Mouse (Mus musculus): ENCODE data around the gene Tmed11.
"Not testable (repeated sequence)": the region's sequence is repeated elsewhere in the genome, so short reads cannot be mapped to it uniquely, and the experiment has no call there.

Tmed11 gene

GRCm38 (mm10) chr5:108795263-108795662, at the start of gene Tmed11:
Tmed11 (minus strand) TSS chr5:108795363.
- in situ Hi-C loops (cut with MboI, MseI): not testable (repeated sequence)

- in situ Hi-C loops (cut with MboI, MseI): no loop called here
These were observed 41.0 kb upstream of the Tmed11 start for GRCm38 (mm10) chr5:108836156-108836555.

- in situ Hi-C loops (cut with MboI, MseI): no loop called here
These were observed 28.1 kb upstream of the Tmed11 start for GRCm38 (mm10) chr5:108823276-108823675.

- in situ Hi-C loops (cut with MboI, MseI): loop anchor here (5.0 kb wide), 1 partner anchor 44 kb away; the partner anchor contains the start of gene Vmn2r9
These were observed 13.6 kb upstream of the Tmed11 start, which contains the start of gene Vmn2r8 for GRCm38 (mm10) chr5:108808750-108809149. Vmn2r8 (minus strand) TSS chr5:108808850.

- in situ Hi-C loops (cut with MboI, MseI): no loop called here
These were observed 8.5 kb upstream of the Tmed11 start for GRCm38 (mm10) chr5:108803646-108804045.

GRCm38 (mm10) chr5:108790385-108790784, 4.8 kb downstream of the Tmed11 start:
- in situ Hi-C loops (cut with MboI, MseI): not testable (repeated sequence)

GRCm38 (mm10) chr5:108774630-108775306, 20.4 kb downstream of the Tmed11 start, which contains the start of gene Rnf212:
Rnf212 (minus strand) TSS chr5:108774982.
- in situ Hi-C loops (cut with MboI, MseI): no loop called here

GRCm38 (mm10) chr5:108760002-108760401, 35.2 kb downstream of the Tmed11 start:
- in situ Hi-C loops (cut with MboI, MseI): no loop called here

- in situ Hi-C loops (cut with MboI, MseI): no loop called here
These were observed 36.8 kb downstream of the Tmed11 start for GRCm38 (mm10) chr5:108758396-108758795.

- in situ Hi-C loops (cut with MboI, MseI): not testable (repeated sequence)
These were observed 43.9 kb downstream of the Tmed11 start for GRCm38 (mm10) chr5:108751258-108751657.

GRCm38 (mm10) chr5:108750328-108751210, 44.6 kb downstream of the Tmed11 start:
- in situ Hi-C loops (cut with MboI, MseI): no loop called here

- in situ Hi-C loops (cut with MboI, MseI): no loop called here
These were observed 50.5 kb downstream of the Tmed11 start for GRCm38 (mm10) chr5:108744629-108745028.

GRCm38 (mm10) chr5:108743856-108744255, 51.3 kb downstream of the Tmed11 start:
- in situ Hi-C loops (cut with MboI, MseI): no loop called here

- in situ Hi-C loops (cut with MboI, MseI): no loop called here
These were observed 52.6 kb downstream of the Tmed11 start for GRCm38 (mm10) chr5:108742596-108742995.

GRCm38 (mm10) chr5:108741844-108742243, 53.3 kb downstream of the Tmed11 start:
- in situ Hi-C loops (cut with MboI, MseI): no loop called here

GRCm38 (mm10) chr5:108727425-108727824, 67.7 kb downstream of the Tmed11 start:
- in situ Hi-C loops (cut with MboI, MseI): no loop called here

All from regulatory T cell (primary cell).